Mouse (Mus musculus): ENCODE results near the gene Eno2. TPM values are rescaled to one million over a fixed set of nuclear protein-coding genes. Genes with fewer than 3 reads are reported as not detected.

Gene Eno2
- polyA plus RNA-seq, 1 experiment from 2014 or later, result 0.39 TPM

DNA sequence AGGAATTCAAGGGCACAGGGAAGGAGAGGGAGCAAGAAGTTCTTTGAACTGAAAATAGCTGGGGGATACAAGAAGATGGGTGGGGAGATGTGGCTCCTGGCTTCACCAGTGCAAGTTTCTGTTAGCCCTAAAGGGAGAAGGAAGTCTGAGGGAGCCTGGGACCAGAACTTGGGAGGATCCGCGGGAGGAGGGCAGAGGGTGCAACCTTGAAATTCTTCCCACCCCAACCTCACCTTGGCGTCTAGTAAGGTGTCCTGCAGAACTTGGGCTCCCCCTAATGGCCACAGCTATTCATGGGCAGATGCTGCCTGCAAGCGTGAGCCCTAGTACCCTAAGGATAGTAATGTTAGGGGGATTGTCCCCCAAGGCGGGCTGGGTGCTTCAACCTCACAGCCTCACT is 10.2 kb downstream of the Eno2 start:
- Histone ChIP-seq H3K36me3 (replicated peaks) (no peaks in the 10 kb centered on the region), H3K27ac (replicated peaks) (no peak overlapping the region), H3K4me2 (peak overlapping the region; percentile 42), H3K9ac (no peak overlapping the region), H3K4me3 (replicated peaks) (no peak overlapping the region), H3K27me3 (peaks cover 92% of the 10 kb centered on the region), H3K4me1 (replicated peaks) (peaks cover 36% of the 10 kb centered on the region), H3K9me3 (replicated peaks) (no peaks in the 10 kb centered on the region)
- under 1% methylated on average over 5 of the region's 5 CpGs for WGBS (ENCODE audit: insufficient replicate concordance)
- ATAC-seq (ENCODE audit: insufficient read depth), result no peak

DNA sequence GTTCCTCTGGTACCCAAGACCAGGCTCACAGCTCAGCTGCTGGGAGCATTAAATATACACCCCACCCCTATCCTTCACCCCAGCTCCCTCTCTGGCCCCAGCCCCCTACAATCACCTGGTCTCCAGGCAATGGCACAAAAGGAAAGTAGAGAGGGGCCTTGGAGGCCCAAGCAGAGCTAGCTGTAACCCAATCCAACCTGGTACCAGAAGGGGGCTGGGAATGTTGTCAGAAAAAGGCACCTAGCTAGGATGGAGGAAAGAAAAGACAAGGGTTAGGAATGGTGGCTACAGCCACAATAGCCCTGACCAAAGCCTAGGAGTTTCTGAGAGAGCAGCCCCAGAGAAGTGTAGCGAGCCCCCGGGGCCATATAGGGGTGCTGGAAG is 10.6 kb downstream of the Eno2 start:
- H3K27me3 ChIP-seq, result peaks cover 96% of the 10 kb centered on the region
- peaks cover 41% of the 10 kb centered on the region for H3K4me1 ChIP-seq (replicated peaks)
- no peak for ATAC-seq (ENCODE audit: insufficient read depth)
- H3K36me3 ChIP-seq (replicated peaks), result no peaks in the 10 kb centered on the region
- H3K27ac ChIP-seq (replicated peaks), result no peak overlapping the region
- H3K9ac ChIP-seq, result no peak overlapping the region
- no peak overlapping the region for H3K4me3 ChIP-seq (replicated peaks)
- peak overlapping the region; percentile 42 for H3K4me2 ChIP-seq
- H3K9me3 ChIP-seq (replicated peaks), result no peaks in the 10 kb centered on the region
- WGBS (ENCODE audit: insufficient replicate concordance), result 23% methylated on average over 2 of the region's 2 CpGs

DNA sequence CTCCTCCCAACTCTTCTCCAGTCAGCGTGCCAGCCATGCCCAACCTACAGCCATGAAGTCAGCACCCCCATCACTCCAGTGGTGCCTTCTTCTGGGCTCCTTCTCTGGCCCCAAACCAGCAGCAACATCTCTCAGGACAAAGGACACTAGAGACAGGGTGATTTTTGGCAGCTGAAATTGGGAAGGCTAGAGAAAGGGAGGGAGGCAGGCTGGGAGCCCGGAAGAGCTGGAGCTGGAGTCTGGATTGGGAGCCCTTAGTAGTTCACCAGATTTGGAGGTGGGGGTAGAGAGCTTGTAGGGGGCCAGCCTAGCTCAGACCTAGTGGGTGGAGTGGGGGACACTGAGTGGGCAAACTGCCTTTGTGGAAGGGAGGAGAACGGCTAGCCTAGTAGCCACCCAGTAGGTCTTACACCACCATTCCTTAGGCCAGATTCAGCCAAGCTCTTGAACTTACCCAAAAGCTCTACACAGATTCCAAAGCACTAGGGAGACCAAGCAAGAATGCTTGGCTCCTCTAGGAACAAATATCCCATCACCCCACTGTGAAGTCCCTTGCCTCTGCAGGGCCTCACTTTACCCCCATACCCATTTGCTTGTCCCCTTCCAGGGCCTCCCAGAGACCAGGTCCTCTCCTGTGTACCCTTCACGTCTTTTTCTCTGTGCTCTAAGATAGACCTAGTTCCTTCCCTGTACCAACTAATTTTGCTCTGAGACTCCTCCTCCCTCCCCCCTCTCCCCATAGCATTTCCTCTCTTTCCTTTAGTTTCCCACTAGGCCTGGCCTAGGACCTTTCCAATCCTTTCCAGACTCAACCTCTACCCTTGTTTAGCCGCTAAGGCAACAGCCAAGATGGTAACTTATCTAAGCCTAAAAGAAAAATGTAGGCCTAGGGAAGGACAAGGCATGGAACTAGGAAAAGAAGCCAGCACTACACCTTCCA is 11.3 kb downstream of the Eno2 start:
- Histone ChIP-seq H3K4me1 (replicated peaks) (peaks cover 41% of the 10 kb centered on the region), H3K9me3 (replicated peaks) (no peaks in the 10 kb centered on the region), H3K27me3 (peaks cover 99% of the 10 kb centered on the region), H3K4me2 (peak overlapping the region; percentile 77; the same call in 1 of the 2 replicates), H3K36me3 (replicated peaks) (0 out of 2 replicates have a peak, but pooled peaks cover 1% of the 10 kb centered on the region), H3K9ac (no peak overlapping the region), H3K4me3 (replicated peaks) (no peak overlapping the region), H3K27ac (replicated peaks) (no peak overlapping the region)
- WGBS (ENCODE audit: insufficient replicate concordance), result 59% methylated on average over 5 of the region's 5 CpGs
- ATAC-seq (ENCODE audit: insufficient read depth), result no peak

DNA sequence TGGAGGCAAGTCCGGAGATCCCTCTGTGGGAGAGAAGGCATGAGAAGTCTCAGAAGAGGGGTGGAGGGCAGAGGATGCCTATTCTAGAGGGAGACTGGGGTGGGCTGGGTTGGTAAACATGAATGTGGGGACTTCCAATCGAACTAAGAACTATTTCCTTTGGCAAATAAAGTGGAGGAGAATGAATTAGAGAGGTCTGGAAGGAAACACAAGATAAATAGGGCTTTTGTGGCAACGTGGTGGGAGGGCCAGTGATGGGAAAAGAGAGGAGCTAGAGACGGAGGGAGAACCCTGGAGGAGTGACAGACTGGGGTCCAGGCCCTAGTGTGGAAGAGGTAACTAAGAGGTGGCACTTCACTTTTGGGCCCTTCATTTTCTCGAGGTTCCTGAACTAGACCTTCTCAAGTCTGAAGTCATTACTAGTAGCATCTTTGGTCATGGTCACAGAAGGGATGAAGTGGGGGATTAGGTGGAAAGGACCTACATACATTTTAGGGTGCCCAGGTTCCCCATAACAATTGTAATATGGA is 12.1 kb downstream of the Eno2 start:
- 29% methylated on average over 5 of the region's 5 CpGs for WGBS (ENCODE audit: insufficient replicate concordance)
- peaks cover 96% of the 10 kb centered on the region for H3K27me3 ChIP-seq
- H3K4me1 ChIP-seq (replicated peaks), result peaks cover 41% of the 10 kb centered on the region
- H3K9ac ChIP-seq, result no peak overlapping the region
- peak overlapping the region; percentile 65 for H3K4me3 ChIP-seq (replicated peaks)
- no peaks in the 10 kb centered on the region for H3K9me3 ChIP-seq (replicated peaks)
- no peak for ATAC-seq (ENCODE audit: insufficient read depth)
- H3K4me2 ChIP-seq, result peak overlapping the region; percentile 77
- no peak overlapping the region for H3K27ac ChIP-seq (replicated peaks)
- 0 out of 2 replicates have a peak, but pooled peaks cover 5% of the 10 kb centered on the region for H3K36me3 ChIP-seq (replicated peaks)

DNA sequence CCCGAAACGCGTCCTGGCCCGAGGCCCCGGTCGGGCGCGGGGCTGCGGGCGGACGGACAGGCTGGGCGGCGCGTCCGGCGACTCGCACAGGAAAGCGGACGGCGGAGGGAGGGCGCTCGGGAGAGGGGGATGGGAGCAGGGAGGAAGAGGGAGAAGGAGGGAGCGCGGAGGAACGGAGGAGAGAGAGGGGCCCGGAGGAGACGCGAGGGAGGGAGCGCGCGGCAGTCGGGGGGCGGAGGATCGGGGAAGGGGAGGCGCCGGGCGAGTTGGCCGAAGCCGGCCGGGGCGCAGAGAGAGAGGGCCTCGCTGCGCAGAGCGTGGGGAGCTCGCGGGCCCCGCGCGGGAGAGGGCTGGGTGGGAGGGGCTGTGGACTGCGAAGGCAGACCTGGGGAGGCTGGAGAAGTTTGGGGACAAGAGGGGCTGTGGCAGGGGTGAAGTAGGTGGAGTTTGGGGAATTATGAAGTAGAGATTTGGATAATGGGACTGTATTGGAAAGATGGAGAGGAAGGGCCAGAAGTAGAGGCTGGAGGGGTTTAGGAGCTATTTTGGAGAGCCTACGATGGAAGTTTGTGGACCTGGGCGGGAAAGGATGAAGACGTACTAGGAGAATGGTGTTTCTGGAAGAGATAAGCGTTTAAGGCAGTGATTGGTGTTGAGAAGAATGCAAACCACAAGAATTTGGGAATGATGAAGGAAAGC is 12.7 kb downstream of the Eno2 start:
- Histone ChIP-seq H3K4me3 (replicated peaks) (peak overlapping the region; percentile 65), H3K9ac (peak overlapping the region; percentile 58), H3K4me1 (replicated peaks) (peaks cover 41% of the 10 kb centered on the region), H3K4me2 (peak overlapping the region; percentile 77), H3K27me3 (peaks cover 90% of the 10 kb centered on the region), H3K36me3 (replicated peaks) (0 out of 2 replicates have a peak, but pooled peaks cover 5% of the 10 kb centered on the region), H3K27ac (replicated peaks) (peak overlapping the region; percentile 74), H3K9me3 (replicated peaks) (no peaks in the 10 kb centered on the region)
- peak; percentile 47 for ATAC-seq (ENCODE audit: insufficient read depth)
- 1% methylated on average over 52 of the region's 54 CpGs for WGBS (ENCODE audit: insufficient replicate concordance)

DNA sequence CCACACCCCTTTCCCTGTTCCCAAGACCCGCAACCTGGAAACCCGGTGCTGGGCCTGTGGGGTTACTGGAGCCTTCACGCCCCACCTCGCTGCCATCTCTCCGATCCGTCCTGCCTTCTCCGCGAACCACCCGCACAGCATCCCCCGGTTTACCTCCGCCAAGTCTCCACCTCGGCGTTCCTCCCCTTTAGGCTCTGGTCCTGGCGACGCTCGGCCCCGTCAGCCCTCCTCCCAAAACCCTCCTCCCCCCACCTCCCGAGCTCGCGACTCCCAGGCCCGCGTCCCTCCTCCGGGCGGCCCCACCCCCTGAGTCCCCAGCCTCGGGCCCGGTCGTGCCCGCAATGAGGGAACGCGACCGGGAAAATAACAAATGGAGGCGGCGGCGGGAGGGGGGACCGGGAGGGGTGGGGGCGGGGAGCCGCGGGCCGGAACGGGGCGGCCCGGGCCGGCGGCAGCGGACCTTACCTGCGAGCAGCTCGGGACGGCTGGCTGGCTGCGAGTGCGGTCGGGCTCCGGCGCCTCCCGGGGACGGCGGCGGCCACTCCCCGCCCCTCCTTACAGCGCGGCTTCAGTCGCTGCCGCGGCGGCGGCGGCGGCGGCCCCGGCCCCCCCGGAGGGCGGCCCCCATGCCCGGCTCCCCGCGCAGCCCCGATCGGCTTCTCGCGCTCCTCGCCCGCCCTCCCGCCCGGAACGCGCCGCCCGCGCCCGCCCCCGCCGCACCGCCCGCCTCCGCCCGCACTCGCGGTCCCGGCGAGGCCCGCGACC is 13.5 kb downstream of the Eno2 start, which contains the start of the genes Gm45234 and Atn1:
Gene Gm45234, minus strand, starts transcription at position 191 of the 765 bp plus-strand sequence.
Gene Atn1, minus strand, starts transcription at position 694 of the 765 bp plus-strand sequence.
- Histone ChIP-seq H3K4me2 (peak within 1 kb of the TSS; percentile 77), H3K4me3 (replicated peaks) (peak within 1 kb of the TSS; percentile 65), H3K9ac (peak within 1 kb of the TSS; percentile 58), H3K9me3 (replicated peaks) (no peaks in the 10 kb centered on the region), H3K4me1 (replicated peaks) (peaks cover 41% of the 10 kb centered on the region), H3K27me3 (peaks cover 82% of the 10 kb centered on the region), H3K27ac (replicated peaks) (peak within 1 kb of the TSS; percentile 74), H3K36me3 (replicated peaks) (0 out of 2 replicates have a peak, but pooled peaks cover 5% of the 10 kb centered on the region)
- WGBS (ENCODE audit: insufficient replicate concordance), result 1% methylated on average over 48 of the region's 100 CpGs
- ATAC-seq (ENCODE audit: insufficient read depth), result peak; percentile 49

DNA sequence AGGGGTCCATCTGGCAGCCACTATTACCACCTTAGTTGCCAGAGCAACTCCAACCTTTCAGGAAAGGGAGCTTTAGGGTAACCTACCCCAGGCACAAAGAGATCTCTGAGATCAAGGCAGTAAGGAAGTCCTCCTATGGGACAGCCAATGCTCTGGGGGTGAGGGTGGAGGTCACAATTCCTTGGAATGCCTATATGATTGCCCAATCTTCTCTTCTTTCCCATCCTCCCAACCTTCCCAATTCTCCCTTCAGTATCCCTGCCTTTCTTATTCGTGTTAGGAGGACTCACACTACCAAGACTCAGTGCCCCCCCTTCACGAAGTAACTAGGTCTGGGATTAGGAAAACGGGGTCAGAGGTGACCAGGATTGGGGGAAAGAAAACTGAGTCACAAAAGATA is 14.2 kb downstream of the Eno2 start:
- H3K27ac ChIP-seq (replicated peaks), result no peak overlapping the region
- 0 out of 2 replicates have a peak, but pooled peaks cover 5% of the 10 kb centered on the region for H3K36me3 ChIP-seq (replicated peaks)
- no peaks in the 10 kb centered on the region for H3K9me3 ChIP-seq (replicated peaks)
- H3K4me3 ChIP-seq (replicated peaks), result peak overlapping the region; percentile 65
- H3K4me2 ChIP-seq, result peak overlapping the region; percentile 77
- 0 out of 2 replicates have a peak overlapping the region, but pooled peaks have one; percentile 58 for H3K9ac ChIP-seq
- 19% methylated on average over 3 of the region's 3 CpGs for WGBS (ENCODE audit: insufficient replicate concordance)
- H3K27me3 ChIP-seq, result peaks cover 76% of the 10 kb centered on the region
- ATAC-seq (ENCODE audit: insufficient read depth), result no peak
- H3K4me1 ChIP-seq (replicated peaks), result peaks cover 41% of the 10 kb centered on the region

DNA sequence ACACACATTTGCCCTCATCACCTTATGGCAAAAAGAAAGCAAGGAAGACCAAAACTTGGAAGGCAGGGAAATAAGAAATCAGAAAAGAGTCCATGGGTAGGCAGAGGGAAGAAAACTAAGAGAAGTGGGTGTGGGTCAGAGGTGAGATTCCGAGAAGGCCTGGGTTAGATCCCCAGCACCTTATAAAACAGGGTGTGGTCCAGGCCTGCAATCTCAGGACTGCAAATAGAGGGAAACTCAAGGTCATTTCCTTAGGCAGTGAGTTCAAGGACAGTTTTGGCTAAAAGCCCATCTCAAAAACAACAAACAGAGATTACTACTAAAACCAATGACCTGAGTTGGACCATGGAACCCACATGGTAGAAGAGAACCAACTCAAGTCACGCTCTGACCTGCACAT is 15.6 kb downstream of the Eno2 start:
- H3K4me3 ChIP-seq (replicated peaks), result no peak overlapping the region

DNA sequence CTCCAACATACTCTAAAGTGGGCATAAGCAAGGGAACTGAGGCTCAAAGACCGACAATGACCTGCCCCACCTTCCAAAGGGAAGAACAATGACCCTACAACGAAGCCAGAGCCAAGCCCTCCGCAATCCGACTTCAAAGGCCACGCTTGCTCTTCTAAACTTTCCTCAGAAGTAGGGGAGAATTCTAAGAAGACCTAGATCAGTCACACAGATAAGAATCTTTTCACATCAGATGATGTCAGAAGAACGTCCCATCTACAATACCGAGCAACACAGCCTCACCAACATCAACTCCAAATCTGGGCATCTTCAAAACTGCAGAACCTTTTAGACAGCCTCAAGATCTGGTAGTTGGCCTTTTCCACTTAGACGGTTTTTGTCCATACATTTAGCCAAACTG is 19.1 kb downstream of the Eno2 start:
- no peaks in the 10 kb centered on the region for H3K9me3 ChIP-seq (replicated peaks)
- peaks cover 26% of the 10 kb centered on the region for H3K4me1 ChIP-seq (replicated peaks)
- 0 out of 2 replicates have a peak, but pooled peaks cover 5% of the 10 kb centered on the region for H3K36me3 ChIP-seq (replicated peaks)
- H3K27me3 ChIP-seq, result peaks cover 27% of the 10 kb centered on the region
- no peak overlapping the region for H3K4me2 ChIP-seq
- no peak overlapping the region for H3K27ac ChIP-seq (replicated peaks)
- H3K4me3 ChIP-seq (replicated peaks), result no peak overlapping the region
- H3K9ac ChIP-seq, result no peak overlapping the region
- 65% methylated on average over 8 of the region's 8 CpGs for WGBS (ENCODE audit: insufficient replicate concordance)
- no peak for ATAC-seq (ENCODE audit: insufficient read depth)

More for the DNA sequence above, 15.6 kb downstream of the Eno2 start:
- no peak overlapping the region for H3K27ac ChIP-seq (replicated peaks)
- 0 out of 2 replicates have a peak, but pooled peaks cover 5% of the 10 kb centered on the region for H3K36me3 ChIP-seq (replicated peaks)
- H3K27me3 ChIP-seq, result peaks cover 61% of the 10 kb centered on the region
- 79% methylated on average over 2 of the region's 2 CpGs for WGBS (ENCODE audit: insufficient replicate concordance)
- H3K4me2 ChIP-seq, result no peak overlapping the region
- ATAC-seq (ENCODE audit: insufficient read depth), result no peak
- peaks cover 38% of the 10 kb centered on the region for H3K4me1 ChIP-seq (replicated peaks)
- H3K9me3 ChIP-seq (replicated peaks), result no peaks in the 10 kb centered on the region
- H3K9ac ChIP-seq, result no peak overlapping the region

Data from liver, embryonic 15.5 days (tissue).